Mouse (Mus musculus): ENCODE data around the gene Ttc36. TPM values are rescaled to one million over a fixed set of nuclear protein-coding genes. Genes with fewer than 3 reads are reported as not detected.

The Ttc36 gene
- polyA plus RNA-seq, 1 experiment, result 1.9 TPM

DNA sequence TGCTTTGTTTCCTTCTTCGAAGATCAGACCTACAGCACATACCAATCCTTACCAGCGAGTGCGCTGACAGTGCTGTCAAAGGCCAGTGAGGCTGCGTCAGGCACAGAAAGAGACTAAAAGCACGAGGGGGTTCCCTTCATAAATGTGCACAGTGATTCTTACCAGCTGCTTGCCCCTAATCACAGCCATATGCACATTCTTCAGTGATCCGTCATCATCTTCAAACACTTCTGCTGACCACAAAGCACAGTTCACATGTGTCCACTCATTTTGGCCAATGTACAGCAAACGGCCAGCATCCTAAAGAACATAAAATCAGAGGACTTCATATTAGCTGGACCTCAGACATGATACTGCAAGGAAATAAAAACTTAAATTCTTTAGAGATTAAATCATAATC is 23.8 kb upstream of the Ttc36 start:
- no peak for DNase-seq (ENCODE audit: low read depth in 1 of 2, low spot score in 2 of 2)
- TF ChIP-seq POLR2A (IDR thresholded peaks at IDR 0.05; ENCODE audit: low read depth, low read length) (no peak), CTCF (IDR thresholded peaks at IDR 0.05; ENCODE audit: extremely low read depth, insufficient read depth, insufficient read length, insufficient replicate concordance) (no peak)
- Histone ChIP-seq H3K27me3 (ENCODE audit: control insufficient read depth, insufficient read depth, low read length) (no peaks in the 10 kb centered on the region), H3K4me1 (ENCODE audit: control insufficient read depth, insufficient read depth, insufficient read length) (no peaks in the 10 kb centered on the region), H3K4me3 (ENCODE audit: extremely low read depth, insufficient read depth, insufficient read length) (no peak overlapping the region), H3K36me3 (ENCODE audit: control insufficient read depth, insufficient read depth, low read length) (peaks cover 55% of the 10 kb centered on the region), H3K27ac (ENCODE audit: insufficient read depth, low read length) (no peak overlapping the region)
- 96% methylated on average over 7 of the region's 7 CpGs for WGBS

DNA sequence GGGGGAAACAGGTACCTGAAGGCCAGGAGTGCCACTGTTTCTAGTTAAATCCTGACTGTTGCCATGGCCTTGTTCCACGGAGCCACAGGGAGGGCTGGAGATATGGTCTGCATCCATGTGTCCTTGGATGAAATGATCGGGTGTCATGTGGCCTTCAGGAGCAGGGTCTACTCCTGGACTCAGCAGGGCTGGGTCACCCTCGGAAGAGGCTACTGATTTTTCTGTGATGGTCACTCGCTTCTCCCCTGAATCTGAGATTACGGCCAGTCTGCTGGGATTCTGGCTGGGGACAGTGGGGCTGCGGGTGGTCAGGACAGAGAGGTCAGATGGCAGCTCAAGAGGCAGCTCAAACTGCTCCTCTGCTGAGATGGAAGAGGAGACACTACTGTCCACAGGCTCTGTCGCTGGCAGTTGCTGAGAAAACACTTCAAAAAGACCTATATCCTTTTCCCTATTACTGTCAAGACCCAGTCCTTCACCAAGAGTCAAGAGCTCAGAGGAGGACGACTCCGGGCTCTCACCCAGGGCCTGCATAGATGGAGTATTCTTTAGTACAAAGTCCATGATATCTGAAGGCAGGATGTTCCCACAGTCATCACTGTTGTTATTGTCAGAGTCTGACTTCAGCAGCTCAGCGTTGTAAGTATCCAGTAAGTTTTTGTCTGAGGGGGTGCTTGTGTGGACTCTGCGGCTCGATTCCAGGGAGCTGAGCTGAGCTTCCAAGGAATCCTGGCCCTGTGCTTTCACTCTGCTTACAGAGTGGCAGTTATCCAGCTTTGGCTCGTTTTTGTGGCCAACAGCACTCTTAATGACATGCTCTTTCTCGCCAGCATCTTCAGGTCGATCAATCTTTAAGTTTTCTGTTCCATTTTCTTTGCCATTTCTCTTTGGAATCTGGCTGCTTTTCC is 17.3 kb upstream of the Ttc36 start:
- Histone ChIP-seq H3K4me1 (ENCODE audit: control insufficient read depth, insufficient read depth, insufficient read length) (no peaks in the 10 kb centered on the region), H3K4me3 (ENCODE audit: extremely low read depth, insufficient read depth, insufficient read length) (no peak overlapping the region), H3K27ac (ENCODE audit: insufficient read depth, low read length) (no peak overlapping the region), H3K36me3 (ENCODE audit: control insufficient read depth, insufficient read depth, low read length) (peaks cover 82% of the 10 kb centered on the region), H3K27me3 (ENCODE audit: control insufficient read depth, insufficient read depth, low read length) (no peaks in the 10 kb centered on the region)
- 92% methylated on average over 15 of the region's 15 CpGs for WGBS
- TF ChIP-seq POLR2A (IDR thresholded peaks at IDR 0.05; ENCODE audit: low read depth, low read length) (no peak), CTCF (IDR thresholded peaks at IDR 0.05; ENCODE audit: extremely low read depth, insufficient read depth, insufficient read length, insufficient replicate concordance) (no peak)
- no peak for DNase-seq (ENCODE audit: low read depth in 1 of 2, low spot score in 2 of 2)

DNA sequence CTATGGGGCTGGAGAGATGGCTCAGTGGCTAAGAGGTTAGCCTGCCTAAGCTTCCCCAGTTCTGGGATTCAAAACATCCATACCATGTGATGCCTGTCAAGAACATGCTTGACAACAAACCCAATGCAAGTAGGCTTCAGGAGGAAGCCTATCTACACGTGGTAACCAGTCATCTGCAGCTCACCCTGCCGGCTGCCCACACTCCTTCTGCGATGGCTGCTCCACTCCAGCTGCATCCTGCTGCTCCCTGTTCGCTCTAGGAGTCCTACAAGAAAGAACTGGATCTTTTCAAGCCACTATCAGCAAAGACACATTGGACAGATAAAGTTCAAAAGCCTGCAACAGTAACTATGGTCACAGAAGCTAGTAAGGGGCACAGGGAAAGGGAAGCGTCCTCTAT is 14.7 kb upstream of the Ttc36 start:
- WGBS, result 82% methylated on average over 5 of the region's 5 CpGs
- peaks cover 83% of the 10 kb centered on the region for H3K36me3 ChIP-seq (ENCODE audit: control insufficient read depth, insufficient read depth, low read length)
- no peak overlapping the region for H3K27ac ChIP-seq (ENCODE audit: insufficient read depth, low read length)
- no peak overlapping the region for H3K4me3 ChIP-seq (ENCODE audit: extremely low read depth, insufficient read depth, insufficient read length)
- TF ChIP-seq POLR2A (IDR thresholded peaks at IDR 0.05; ENCODE audit: low read depth, low read length) (no peak), CTCF (IDR thresholded peaks at IDR 0.05; ENCODE audit: extremely low read depth, insufficient read depth, insufficient read length, insufficient replicate concordance) (no peak)
- no peaks in the 10 kb centered on the region for H3K4me1 ChIP-seq (ENCODE audit: control insufficient read depth, insufficient read depth, insufficient read length)
- no peak for DNase-seq (ENCODE audit: low read depth in 1 of 2, low spot score in 2 of 2)
- H3K27me3 ChIP-seq (ENCODE audit: control insufficient read depth, insufficient read depth, low read length), result no peaks in the 10 kb centered on the region

DNA sequence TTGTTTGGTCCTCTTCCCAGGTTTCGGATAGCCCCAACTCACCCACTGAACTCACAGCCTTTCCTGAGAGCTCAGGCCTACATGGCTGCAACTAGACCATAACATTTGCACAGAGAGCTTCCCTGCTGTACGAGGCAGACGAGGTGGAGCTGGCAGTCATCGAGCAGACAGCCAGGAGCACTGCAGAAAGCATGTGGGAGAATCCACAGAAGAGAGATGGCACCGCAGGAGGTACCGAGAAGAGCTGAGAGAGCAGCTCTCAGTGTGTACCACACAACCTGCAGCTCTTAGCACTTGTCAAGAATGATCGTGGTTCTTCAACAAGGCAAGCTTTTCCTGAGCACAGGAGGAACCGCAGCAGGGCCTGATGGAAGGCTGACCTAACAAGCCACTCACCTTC is 11.3 kb upstream of the Ttc36 start:
- TF ChIP-seq POLR2A (IDR thresholded peaks at IDR 0.05; ENCODE audit: low read depth, low read length) (no peak), CTCF (IDR thresholded peaks at IDR 0.05; ENCODE audit: extremely low read depth, insufficient read depth, insufficient read length, insufficient replicate concordance) (no peak)
- no peaks in the 10 kb centered on the region for H3K27me3 ChIP-seq (ENCODE audit: control insufficient read depth, insufficient read depth, low read length)
- peaks cover 71% of the 10 kb centered on the region for H3K36me3 ChIP-seq (ENCODE audit: control insufficient read depth, insufficient read depth, low read length)
- no peak overlapping the region for H3K27ac ChIP-seq (ENCODE audit: insufficient read depth, low read length)
- WGBS, result 95% methylated on average over 8 of the region's 8 CpGs
- no peak for DNase-seq (ENCODE audit: low read depth in 1 of 2, low spot score in 2 of 2)
- H3K4me3 ChIP-seq (ENCODE audit: extremely low read depth, insufficient read depth, insufficient read length), result no peak overlapping the region
- H3K4me1 ChIP-seq (ENCODE audit: control insufficient read depth, insufficient read depth, insufficient read length), result no peaks in the 10 kb centered on the region

DNA sequence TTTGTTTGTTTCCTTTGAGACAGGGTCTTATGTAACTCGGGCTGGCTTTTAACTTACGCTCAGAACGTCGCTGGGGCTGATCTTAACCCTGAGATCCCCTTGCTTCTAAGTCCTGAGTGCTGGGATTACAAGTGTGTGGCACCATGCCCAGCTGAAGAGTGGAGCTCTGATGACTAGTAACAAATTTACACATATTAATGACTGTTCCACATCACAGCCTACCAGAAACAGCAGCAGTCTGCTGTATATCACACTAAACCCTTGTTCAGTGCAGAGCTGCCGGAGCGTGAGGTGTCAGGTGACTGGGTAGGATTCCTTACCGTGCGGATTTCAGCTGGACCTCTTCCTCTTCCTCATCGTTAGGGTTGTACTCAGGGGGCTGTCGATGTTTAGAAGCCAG is 7.4 kb upstream of the Ttc36 start:
- Histone ChIP-seq H3K27ac (ENCODE audit: insufficient read depth, low read length) (no peak overlapping the region), H3K27me3 (ENCODE audit: control insufficient read depth, insufficient read depth, low read length) (no peaks in the 10 kb centered on the region), H3K4me3 (ENCODE audit: extremely low read depth, insufficient read depth, insufficient read length) (no peak overlapping the region), H3K36me3 (ENCODE audit: control insufficient read depth, insufficient read depth, low read length) (peaks cover 71% of the 10 kb centered on the region), H3K4me1 (ENCODE audit: control insufficient read depth, insufficient read depth, insufficient read length) (no peaks in the 10 kb centered on the region)
- WGBS, result 87% methylated on average over 10 of the region's 10 CpGs
- no peak for DNase-seq (ENCODE audit: low read depth in 1 of 2, low spot score in 2 of 2)
- TF ChIP-seq CTCF (IDR thresholded peaks at IDR 0.05; ENCODE audit: extremely low read depth, insufficient read depth, insufficient read length, insufficient replicate concordance), result no peak
- no peak for TF ChIP-seq POLR2A (IDR thresholded peaks at IDR 0.05; ENCODE audit: low read depth, low read length)

DNA sequence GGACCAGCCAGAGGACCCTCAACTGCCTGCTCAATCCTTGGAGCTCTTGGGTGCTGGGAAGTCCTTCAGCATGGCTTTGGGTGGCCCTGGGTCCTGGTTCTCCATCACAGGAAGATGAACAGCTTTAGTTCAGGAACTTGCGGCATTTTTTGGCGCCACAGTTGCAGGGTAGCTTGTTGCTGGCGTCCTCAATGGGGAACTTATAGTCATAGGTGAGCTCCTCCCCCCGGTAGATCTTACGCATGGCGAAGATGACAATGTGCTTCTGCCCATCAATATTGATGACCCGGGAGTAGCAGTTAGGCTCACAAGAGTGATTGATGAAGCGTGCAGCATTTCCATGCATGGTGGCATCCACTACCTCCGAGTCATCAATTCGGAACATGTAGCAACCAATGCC is 4.9 kb upstream of the Ttc36 start:
- no peak for TF ChIP-seq POLR2A (IDR thresholded peaks at IDR 0.05; ENCODE audit: low read depth, low read length)
- TF ChIP-seq CTCF (IDR thresholded peaks at IDR 0.05; ENCODE audit: extremely low read depth, insufficient read depth, insufficient read length, insufficient replicate concordance), result no peak
- Histone ChIP-seq H3K4me3 (ENCODE audit: extremely low read depth, insufficient read depth, insufficient read length) (no peak overlapping the region), H3K27ac (ENCODE audit: insufficient read depth, low read length) (no peak overlapping the region), H3K36me3 (ENCODE audit: control insufficient read depth, insufficient read depth, low read length) (peaks cover 52% of the 10 kb centered on the region), H3K27me3 (ENCODE audit: control insufficient read depth, insufficient read depth, low read length) (no peaks in the 10 kb centered on the region), H3K4me1 (ENCODE audit: control insufficient read depth, insufficient read depth, insufficient read length) (no peaks in the 10 kb centered on the region)
- WGBS, result 95% methylated on average over 10 of the region's 10 CpGs
- DNase-seq (ENCODE audit: low read depth in 1 of 2, low spot score in 2 of 2), result no peak

DNA sequence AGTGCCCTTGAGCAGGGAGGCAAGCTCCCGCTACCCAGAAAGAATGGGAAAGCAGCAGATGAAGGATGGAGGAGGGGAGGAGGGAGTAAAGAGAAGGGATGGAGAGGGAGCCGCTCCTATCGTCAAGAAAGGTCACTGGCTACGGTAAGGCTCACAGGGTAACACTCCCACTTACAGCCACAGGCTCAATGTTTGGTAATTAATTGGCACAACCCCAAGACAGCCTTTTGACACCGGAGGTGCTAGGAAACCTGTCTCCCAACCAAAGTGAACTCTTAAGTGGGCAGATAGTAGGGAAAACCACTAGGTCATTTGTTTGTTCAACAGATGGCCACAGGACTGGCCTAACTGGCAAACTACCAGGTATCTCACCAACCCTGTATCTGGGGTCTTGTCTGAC is 4.3 kb upstream of the Ttc36 start:
- Histone ChIP-seq H3K4me1 (ENCODE audit: control insufficient read depth, insufficient read depth, insufficient read length) (no peaks in the 10 kb centered on the region), H3K4me3 (ENCODE audit: extremely low read depth, insufficient read depth, insufficient read length) (no peak overlapping the region), H3K27ac (ENCODE audit: insufficient read depth, low read length) (no peak overlapping the region), H3K27me3 (ENCODE audit: control insufficient read depth, insufficient read depth, low read length) (no peaks in the 10 kb centered on the region), H3K36me3 (ENCODE audit: control insufficient read depth, insufficient read depth, low read length) (peaks cover 50% of the 10 kb centered on the region)
- no peak for DNase-seq (ENCODE audit: low read depth in 1 of 2, low spot score in 2 of 2)
- TF ChIP-seq CTCF (IDR thresholded peaks at IDR 0.05; ENCODE audit: extremely low read depth, insufficient read depth, insufficient read length, insufficient replicate concordance) (no peak), POLR2A (IDR thresholded peaks at IDR 0.05; ENCODE audit: low read depth, low read length) (no peak)
- WGBS, result 94% methylated on average over 5 of the region's 5 CpGs
